Mouse (Mus musculus) limb, embryonic 11.5 days (tissue): Measurements from ENCODE around the gene Ptpra. TPM values are rescaled to one million over a fixed set of nuclear protein-coding genes. Genes with fewer than 3 reads are reported as not detected.
"Not testable (repeated sequence)": the region's sequence is repeated elsewhere in the genome, so short reads cannot be mapped to it uniquely, and the experiment has no call there.

Experiments used
- ATAC-seq: fragments of 200-750 bp; cut with Nextera tagmentation; 2 replicates; pipeline ENCODE4 v1.8.0; 2017; ENCODE audit warnings: low read depth; ENCODE audit not compliant: insufficient number of reproducible peaks, low FRiP score, low TSS enrichment
- DNase-seq: peaks from one replicate; pipeline ENCODE4 v3.0.0-alpha.2; 2015; ENCODE audit warnings: low spot score
- H3K27ac ChIP-seq: fragments of 300-500 bp; sonication (generic); replicated peaks from 2 replicates; pipeline ENCODE4 v1.5.1; 2014; ENCODE audit warnings: low read depth, mild to moderate bottlenecking, low read length
- H3K27me3 ChIP-seq: fragments of 300-500 bp; sonication (generic); 2 replicates; pipeline ENCODE4 v1.6.1; 2014; ENCODE audit warnings: mild to moderate bottlenecking, low read length, mixed read lengths; ENCODE audit not compliant: control insufficient read depth, insufficient read depth
- H3K36me3 ChIP-seq: fragments of 300-500 bp; sonication (generic); 2 replicates; pipeline ENCODE4 v1.6.1; 2014; ENCODE audit warnings: mild to moderate bottlenecking, low read length, moderate library complexity, mixed read lengths; ENCODE audit not compliant: control insufficient read depth, insufficient read depth
- H3K4me1 ChIP-seq: fragments of 300-500 bp; sonication (generic); 2 replicates; pipeline ENCODE4 v1.6.1; 2014; ENCODE audit warnings: low read length, mixed read lengths; ENCODE audit not compliant: control insufficient read depth, insufficient read depth
- H3K4me2 ChIP-seq: fragments of 300-500 bp; sonication (generic); 2 replicates; pipeline ENCODE4 v1.6.1; 2014; ENCODE audit warnings: low read depth, mild to moderate bottlenecking, moderate library complexity; ENCODE audit not compliant: severe bottlenecking
- H3K4me3 ChIP-seq: fragments of 300-500 bp; sonication (generic); 2 replicates; pipeline ENCODE4 v1.5.1; 2014; ENCODE audit warnings: low read depth, low read length
- H3K9ac ChIP-seq: fragments of 300-500 bp; sonication (generic); 2 replicates; pipeline ENCODE4 v1.6.1; 2014; ENCODE audit warnings: mild to moderate bottlenecking, low read length
- H3K9me3 ChIP-seq: fragments of 300-500 bp; sonication (generic); 2 replicates; pipeline ENCODE4 v1.6.1; 2016; ENCODE audit warnings: low read length; ENCODE audit not compliant: control insufficient read depth
- WGBS: fragments of 180-500 bp; shearing (Covaris S2); extraction: QIAGEN DNeasy Blood & Tissue Kit; methylation state at CpG from one replicate; pipeline ENCODE4 v1.1.7; 2014; 5-methylcytosine and 5-hydroxymethylcytosine counted together
- polyA plus RNA-seq: library from polyadenylated mRNA; unstranded; fragments of >200 nt; fragmentation: Nextera tagmentation; extraction: Ambion mirVana; gene quantifications from 2 replicates; pipeline ENCODE4 v1.2.1, GENCODE M21; 2014

The Ptpra gene
- polyA plus RNA-seq, 1 experiment from 2014 or later, result 88.6 TPM

GRCm38 (mm10) chr2:130563212-130564055 lies 113.4 kb downstream of the Ptpra start, which contains the start of gene Mrps26:
Gene Mrps26, plus strand, starts transcription at chr2:130563742.
- ATAC-seq, result peak; percentile 97
- under 1% methylated on average over 61 of the region's 61 CpGs for WGBS
- H3K4me3 ChIP-seq, result peak within 1 kb of the TSS; percentile 82
- H3K9ac ChIP-seq, result peak within 1 kb of the TSS; percentile 76
- no peaks in the 10 kb centered on the region for H3K9me3 ChIP-seq
- H3K27ac ChIP-seq, result no peak within 1 kb of the TSS
- H3K36me3 ChIP-seq, result peaks cover 3% of the 10 kb centered on the region; the same call in 1 of the 2 replicates
- H3K27me3 ChIP-seq, result no peaks in the 10 kb centered on the region
- peak within 1 kb of the TSS; percentile 71 for H3K4me2 ChIP-seq
- peak; percentile 91 for DNase-seq
- peaks cover 9% of the 10 kb centered on the region; the same call in 1 of the 2 replicates for H3K4me1 ChIP-seq

- under 1% methylated on average over 15 of the region's 23 CpGs for WGBS
- peak overlapping the region; percentile 76 for H3K9ac ChIP-seq
- peak overlapping the region; percentile 82 for H3K4me3 ChIP-seq
- no peaks in the 10 kb centered on the region for H3K27me3 ChIP-seq
- ATAC-seq (no peak), DNase-seq (peak; percentile 31)
- H3K4me1 ChIP-seq, result peaks cover 9% of the 10 kb centered on the region; the same call in 1 of the 2 replicates
- H3K27ac ChIP-seq, result no peak overlapping the region
- peak overlapping the region; percentile 71 for H3K4me2 ChIP-seq
- no peaks in the 10 kb centered on the region for H3K9me3 ChIP-seq
- H3K36me3 ChIP-seq, result peaks cover 3% of the 10 kb centered on the region; the same call in 1 of the 2 replicates
Observed at GRCm38 (mm10) chr2:130564063-130564462, 114.0 kb downstream of the Ptpra start.

GRCm38 (mm10) chr2:130564983-130565382 lies 114.9 kb downstream of the Ptpra start:
- Histone ChIP-seq H3K9me3 (no peaks in the 10 kb centered on the region), H3K27me3 (no peaks in the 10 kb centered on the region), H3K4me2 (no peak overlapping the region), H3K4me1 (peaks cover 9% of the 10 kb centered on the region; the same call in 1 of the 2 replicates), H3K36me3 (peaks cover 3% of the 10 kb centered on the region; the same call in 1 of the 2 replicates), H3K4me3 (no peak overlapping the region), H3K27ac (no peak overlapping the region), H3K9ac (no peak overlapping the region)
- ATAC-seq, result no peak
- DNase-seq, result no peak
- 79% methylated on average over 8 of the region's 8 CpGs for WGBS

- WGBS, result 72% methylated on average over 4 of the region's 4 CpGs
- Histone ChIP-seq H3K4me3 (no peak overlapping the region), H3K4me2 (no peak overlapping the region), H3K36me3 (peaks cover 3% of the 10 kb centered on the region; the same call in 1 of the 2 replicates), H3K9me3 (no peaks in the 10 kb centered on the region), H3K27me3 (no peaks in the 10 kb centered on the region; the same call in 1 of the 2 replicates), H3K27ac (no peak overlapping the region), H3K4me1 (peaks cover 7% of the 10 kb centered on the region; the same call in 1 of the 2 replicates), H3K9ac (no peak overlapping the region)
- ATAC-seq (no peak), DNase-seq (no peak)
Observed at GRCm38 (mm10) chr2:130568921-130569320, 118.8 kb downstream of the Ptpra start.

GRCm38 (mm10) chr2:130569926-130570325 lies 119.8 kb downstream of the Ptpra start:
- Histone ChIP-seq H3K4me1 (no peaks in the 10 kb centered on the region; the same call in 1 of the 2 replicates), H3K27me3 (no peaks in the 10 kb centered on the region; the same call in none of the 2 replicates), H3K36me3 (peaks cover 3% of the 10 kb centered on the region; the same call in 1 of the 2 replicates), H3K4me3 (no peak overlapping the region), H3K9me3 (no peaks in the 10 kb centered on the region), H3K9ac (no peak overlapping the region), H3K27ac (no peak overlapping the region), H3K4me2 (no peak overlapping the region)
- ATAC-seq, result no peak
- DNase-seq, result no peak

- DNase-seq (no peak), ATAC-seq (no peak)
- Histone ChIP-seq H3K36me3 (no peaks in the 10 kb centered on the region), H3K4me2 (no peak overlapping the region), H3K27me3 (peaks cover 46% of the 10 kb centered on the region), H3K27ac (no peak overlapping the region), H3K4me3 (no peak overlapping the region), H3K9ac (no peak overlapping the region), H3K9me3 (no peaks in the 10 kb centered on the region), H3K4me1 (0 out of 2 replicates have a peak, but pooled peaks cover 4% of the 10 kb centered on the region)
- 84% methylated on average over 5 of the region's 5 CpGs for WGBS
Observed at GRCm38 (mm10) chr2:130574960-130575359, 124.9 kb downstream of the Ptpra start.

GRCm38 (mm10) chr2:130575873-130576272 lies 125.8 kb downstream of the Ptpra start, which contains the start of gene Oxt:
Gene Oxt, plus strand, starts transcription at chr2:130576173.
- peaks cover 55% of the 10 kb centered on the region for H3K27me3 ChIP-seq
- WGBS, result 45% methylated on average over 9 of the region's 9 CpGs
- peak within 1 kb of the TSS; percentile 20 for H3K4me3 ChIP-seq
- H3K27ac ChIP-seq, result no peak within 1 kb of the TSS
- H3K4me2 ChIP-seq, result peak within 1 kb of the TSS; percentile 41
- no peaks in the 10 kb centered on the region for H3K36me3 ChIP-seq
- H3K9ac ChIP-seq, result no peak within 1 kb of the TSS
- DNase-seq, result no peak
- H3K4me1 ChIP-seq, result 0 out of 2 replicates have a peak, but pooled peaks cover 4% of the 10 kb centered on the region
- ATAC-seq, result no peak
- no peaks in the 10 kb centered on the region for H3K9me3 ChIP-seq

GRCm38 (mm10) chr2:130576564-130576963 lies 126.5 kb downstream of the Ptpra start:
- H3K4me1 ChIP-seq, H3K9ac ChIP-seq, ATAC-seq, H3K9me3 ChIP-seq, H3K36me3 ChIP-seq, H3K27ac ChIP-seq: not testable (repeated sequence)
- Histone ChIP-seq H3K4me2 (peak overlapping the region; percentile 41), H3K27me3 (peaks cover 62% of the 10 kb centered on the region), H3K4me3 (peak overlapping the region; percentile 20)
- WGBS, result 2% methylated on average over 32 of the region's 32 CpGs
- peak; percentile 49 for DNase-seq
